Mouse (Mus musculus) left cerebral cortex, postnatal 10 days (tissue): ENCODE measurements at regions not wholly inside any gene's neighbourhood (a gene's known extent, or its start where the extent isn't known, plus 50 kb on each side); places are given as distances from the start of the nearest gene placed in this dataset.

Source experiments
- DNase-seq, 2 experiments: peaks; one replicate each; pipeline ENCODE4 v3.0.0; 2021 to 2022; ENCODE audit warnings: low spot score in 2 of 2, mixed read lengths in 1 of 2; ENCODE audit errors: extremely low spot score in 1 of 2
- intact Hi-C: fragments of 180-260 bp; cut with DNase I; formaldehyde crosslinking; loops from one replicate; pipeline ENCODE4 v1.15.1; 2025

- intact Hi-C loops: no loop called here
Observed at GRCm38 (mm10) chr16:97234321-97234720, 63.8 kb upstream of the Dscam start.

DNA sequence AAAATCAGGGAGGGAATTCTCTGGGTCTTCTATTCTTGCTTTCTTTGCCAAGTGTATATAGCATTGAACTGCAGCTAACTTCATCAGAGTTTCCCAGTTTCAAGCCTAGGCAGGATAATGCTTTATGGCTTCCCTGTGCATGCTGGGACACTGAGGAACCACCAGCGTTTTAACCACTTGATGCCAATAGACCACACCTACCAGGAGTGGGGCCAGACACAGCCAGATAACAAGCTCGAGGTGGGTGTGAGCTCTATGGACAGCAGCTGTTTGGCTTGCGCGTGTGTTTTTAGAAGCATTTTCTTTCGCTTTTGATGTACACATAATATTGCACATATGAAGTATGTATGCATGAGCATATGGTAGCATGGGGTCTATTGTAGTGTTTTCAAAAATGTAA lies 69.1 kb upstream of the Dscam start:
- DNase-seq: no peak
- intact Hi-C loops: no loop called here

More at GRCm38 (mm10) chr16:97234321-97234720, 63.8 kb upstream of the Dscam start:
- DNase-seq: no peak

DNA sequence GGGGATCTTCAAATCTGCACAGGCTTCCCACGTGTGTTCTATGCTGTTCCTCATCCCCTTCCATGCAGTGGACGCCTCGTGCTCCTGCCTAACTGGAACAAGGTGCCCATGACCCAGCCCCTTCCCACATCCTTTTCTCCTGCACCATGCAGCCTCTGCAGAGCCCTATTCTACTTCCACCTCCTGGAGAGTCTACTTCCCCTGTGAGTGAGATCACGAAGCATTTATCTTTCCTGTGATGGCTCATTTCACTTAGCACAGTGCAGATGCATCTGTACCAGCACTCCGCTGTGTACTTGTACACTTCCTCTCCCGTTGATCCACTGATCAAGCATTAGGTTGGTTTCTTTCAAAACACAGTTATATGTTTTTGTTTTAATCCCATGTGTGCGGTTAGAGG lies 69.5 kb upstream of the Dscam start:
- intact Hi-C loops: no loop called here
- no peak for DNase-seq

GRCm38 (mm10) chr16:97240859-97241360 lies 70.4 kb upstream of the Dscam start:
- no peak for DNase-seq
- intact Hi-C loops: no loop called here

GRCm38 (mm10) chr16:97241639-97242038 lies 71.1 kb upstream of the Dscam start:
- DNase-seq: no peak
- intact Hi-C loops: no loop called here

DNA sequence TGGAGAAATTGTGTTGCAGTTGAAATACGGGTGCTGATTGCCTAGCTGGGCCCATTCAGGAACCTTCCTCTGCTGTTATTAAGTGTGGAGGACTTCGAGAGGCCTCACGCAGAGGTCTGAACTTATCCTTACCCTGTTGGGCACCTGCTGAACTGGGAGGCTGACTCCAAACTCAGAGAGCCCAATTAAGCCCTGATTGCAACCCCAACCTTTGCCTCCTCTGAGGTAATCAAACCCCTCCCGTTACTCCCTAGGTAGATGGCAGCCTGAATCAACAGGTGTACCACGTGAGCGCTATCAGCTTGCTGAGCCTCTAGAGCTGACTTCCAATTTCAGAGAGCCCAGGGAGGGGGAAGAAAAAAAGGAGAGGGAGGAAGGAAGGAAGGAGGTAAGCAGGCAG lies 79.9 kb upstream of the Dscam start:
- intact Hi-C loops: no loop called here
- no peak for DNase-seq

DNA sequence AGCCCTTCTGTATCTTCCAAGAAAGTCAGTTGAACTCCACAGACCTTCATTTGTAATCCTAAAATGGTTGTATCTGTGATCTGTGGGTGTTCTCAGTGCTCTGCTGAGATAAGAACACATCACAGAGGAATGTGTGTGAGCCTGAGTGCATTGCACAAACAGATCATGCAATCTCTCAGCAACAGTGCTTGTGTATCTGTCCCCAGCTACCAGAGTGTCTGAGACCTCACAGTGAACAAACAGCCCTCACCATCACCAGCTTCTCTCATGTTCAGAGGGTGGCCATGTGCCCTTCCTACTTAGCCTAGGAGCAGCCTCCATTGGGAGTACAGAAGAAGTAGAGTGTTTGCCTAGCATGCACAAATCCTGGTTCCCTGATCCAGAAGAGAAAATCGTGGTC lies 82.0 kb upstream of the Dscam start:
- DNase-seq: no peak
- intact Hi-C loops: no loop called here

DNA sequence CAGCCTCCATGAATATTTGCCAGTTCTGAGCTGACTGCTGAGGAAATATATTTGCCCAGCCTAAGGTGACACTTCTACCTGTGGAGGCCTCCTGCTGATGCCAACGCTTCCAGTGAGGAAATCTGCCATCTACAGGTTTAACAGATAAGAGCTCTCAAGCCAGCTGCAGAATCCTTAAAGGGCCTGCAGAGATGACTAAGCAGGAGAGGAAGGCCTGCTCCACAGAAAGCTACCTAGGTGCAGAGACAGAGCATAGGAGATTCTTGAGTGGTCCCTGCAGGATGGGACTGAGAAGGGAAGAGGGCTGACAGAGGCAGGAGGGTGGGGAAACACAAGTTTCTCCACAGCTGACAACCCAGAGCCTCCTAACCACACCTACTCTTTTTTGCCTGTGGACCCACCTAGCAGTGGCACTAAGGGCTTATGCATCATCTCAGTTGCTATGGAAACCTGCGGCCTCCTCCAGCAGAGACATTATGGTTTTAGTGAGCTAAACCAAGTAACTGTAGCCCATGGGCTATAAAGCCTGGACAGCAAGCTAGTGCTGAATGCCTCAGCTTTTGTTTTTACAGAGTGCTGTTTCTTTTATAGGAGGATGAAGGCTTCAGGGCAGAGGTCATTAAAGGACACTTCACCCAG lies 82.6 kb upstream of the Dscam start:
- intact Hi-C loops: no loop called here
- DNase-seq: peak in 1 of 2 experiments; percentile 19

GRCm38 (mm10) chr16:97258821-97259220 lies 88.3 kb upstream of the Dscam start:
- DNase-seq: no peak
- intact Hi-C loops: no loop called here

- intact Hi-C loops: no loop called here
- DNase-seq: no peak
Observed at GRCm38 (mm10) chr16:97263451-97263850, 92.9 kb upstream of the Dscam start.

DNA sequence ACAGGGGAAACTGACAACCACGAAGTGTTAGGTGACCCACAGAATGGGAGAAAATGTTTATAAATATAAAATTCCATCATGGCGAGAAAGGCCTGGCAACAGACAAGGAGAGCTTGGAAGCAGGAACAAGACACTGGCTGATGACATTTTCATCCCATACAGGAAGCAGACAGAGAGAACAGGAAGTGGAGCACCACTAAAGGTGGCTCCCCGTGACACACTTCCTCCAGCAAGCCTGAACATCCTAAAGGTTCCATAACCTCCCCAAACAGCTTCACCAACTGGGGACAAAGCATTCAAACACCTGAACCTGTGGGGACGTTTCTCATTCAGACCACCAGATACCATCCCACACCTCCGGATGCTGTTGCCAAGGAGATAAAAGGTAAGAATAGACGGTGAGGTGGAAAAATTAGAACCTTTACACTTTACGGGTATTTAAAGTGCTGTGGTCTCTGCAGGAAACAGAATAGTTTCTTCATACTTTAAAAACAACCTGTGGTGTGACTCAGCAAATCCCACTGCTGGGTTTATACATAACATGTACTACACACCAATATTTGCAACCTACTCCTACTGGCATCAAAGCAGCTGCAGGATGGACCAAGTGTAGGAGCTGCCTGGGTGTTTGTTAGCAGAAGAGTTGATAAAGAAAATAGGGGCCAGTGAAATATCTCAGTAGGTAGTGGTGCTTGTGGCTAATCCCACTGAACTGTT lies 86.0 kb upstream of the Bace2 start:
- no peak for DNase-seq
- intact Hi-C loops: loop anchor here (5.0 kb wide), 2 partner anchors 98 to 373 kb away; partner anchors contain the start of gene Dscam

DNA sequence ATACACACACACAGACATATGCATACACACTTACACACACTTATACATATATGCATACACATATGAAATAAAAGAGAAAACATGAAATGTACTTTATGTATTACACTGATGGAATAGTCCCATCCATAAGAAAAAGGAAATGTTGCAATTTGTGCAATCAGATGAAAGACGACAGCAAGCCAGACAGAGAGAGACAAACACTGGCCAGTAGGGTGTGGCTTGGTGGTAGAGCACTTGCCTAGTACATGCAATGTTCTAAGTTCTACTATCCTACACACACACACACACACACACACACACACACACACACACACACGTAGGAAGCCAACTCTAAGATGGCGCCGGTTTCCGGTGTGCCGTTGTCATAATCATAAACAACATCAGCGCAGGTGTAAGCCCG lies 85.3 kb upstream of the Bace2 start:
- no peak for DNase-seq
- intact Hi-C loops: loop anchor here (5.0 kb wide), 2 partner anchors 99 to 374 kb away; partner anchors contain the start of gene Dscam

GRCm38 (mm10) chr16:97272035-97272631 lies 84.4 kb upstream of the Bace2 start:
- DNase-seq: peak; percentile 62 to 81
- intact Hi-C loops: loop anchor here (5.0 kb wide), 2 partner anchors 100 to 375 kb away; partner anchors contain the start of gene Dscam

GRCm38 (mm10) chr16:97278913-97279312 lies 77.6 kb upstream of the Bace2 start:
- intact Hi-C loops: no loop called here
- DNase-seq: no peak

- intact Hi-C loops: no loop called here
Observed at GRCm38 (mm10) chr16:97281615-97282110, 74.9 kb upstream of the Bace2 start.

DNA sequence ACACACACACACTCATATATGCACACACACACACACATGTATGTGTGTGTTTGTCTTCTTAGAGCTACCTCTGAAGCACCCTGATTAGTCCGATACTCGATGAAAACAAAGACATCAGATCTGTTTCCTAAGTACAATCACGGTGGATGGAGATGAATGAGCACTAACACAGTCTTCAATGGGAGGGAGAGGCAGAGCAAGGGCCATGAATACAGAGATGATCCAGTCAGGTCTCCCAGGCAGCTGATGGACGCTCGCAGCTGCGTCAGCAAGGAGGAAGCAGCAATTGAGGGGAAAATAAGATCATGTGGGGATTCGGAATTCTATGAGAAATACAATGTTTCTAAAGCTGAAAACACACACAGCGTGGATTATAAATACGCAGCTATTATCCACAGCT lies 73.6 kb upstream of the Bace2 start:
- DNase-seq: no peak
- intact Hi-C loops: no loop called here

More at GRCm38 (mm10) chr16:97281615-97282110, 74.9 kb upstream of the Bace2 start:
- no peak for DNase-seq

DNA sequence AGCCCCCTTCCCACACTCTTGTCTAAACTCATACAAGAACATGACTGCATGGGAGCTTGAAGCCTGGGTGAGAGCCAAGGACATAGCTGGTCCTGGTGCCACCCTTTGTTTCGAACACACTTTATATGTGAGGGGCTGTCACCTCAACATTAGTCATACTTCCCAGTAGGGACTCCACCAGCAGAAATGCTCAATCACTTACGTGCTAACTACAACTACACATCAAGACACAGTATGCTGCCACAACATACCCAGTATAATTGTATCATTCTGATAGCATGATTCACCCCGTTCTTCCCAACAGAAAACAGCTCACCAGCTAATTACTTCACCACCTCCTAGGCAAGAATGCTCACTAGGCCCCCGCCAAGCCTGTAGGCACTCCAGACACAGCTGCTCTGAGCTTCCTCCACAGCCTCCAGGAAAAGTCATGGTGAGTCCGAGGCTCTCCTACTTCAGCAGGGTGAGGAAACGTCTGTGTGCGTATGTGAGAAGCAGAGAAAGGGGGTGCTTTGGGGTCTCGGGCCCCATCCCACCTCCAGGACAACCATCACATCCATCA lies 70.6 kb upstream of the Bace2 start:
- intact Hi-C loops: no loop called here
- DNase-seq: no peak

DNA sequence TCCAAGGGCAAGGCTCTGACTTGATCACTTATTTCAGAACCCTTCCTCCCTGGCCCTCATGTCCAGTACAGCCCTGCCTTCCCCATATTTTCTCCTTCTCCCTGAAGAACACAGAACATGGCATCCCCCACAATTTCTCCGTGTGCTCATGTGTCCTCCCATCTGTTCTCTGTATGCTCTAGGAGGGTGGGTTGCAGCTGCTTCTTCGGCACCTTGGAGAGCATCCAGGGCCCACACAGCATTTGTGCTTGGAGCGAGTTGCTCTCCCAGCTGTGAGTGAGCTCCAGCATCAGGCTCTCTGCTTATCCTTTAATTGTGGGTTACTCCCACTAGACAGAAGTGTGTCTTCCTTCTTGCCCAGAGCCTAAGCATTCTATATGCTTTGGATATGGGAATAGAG lies 69.8 kb upstream of the Bace2 start:
- peak; percentile 63 to 74 for DNase-seq
- intact Hi-C loops: no loop called here

- peak; percentile 17 to 57 for DNase-seq
- intact Hi-C loops: no loop called here
Observed at GRCm38 (mm10) chr16:97288634-97289033, 67.9 kb upstream of the Bace2 start.
